ENCODE assay signal across 8 mouse cellular contexts in genomic region chr7:49471278-49471677, GRCm38 (mm10).
DNase-seq lines count a peak whose midpoint lies in the region; ATAC-seq and TF ChIP-seq lines count a peak whose summit lies in the region.

No protein-coding gene starts in this region.

- H3K4me3 ChIP-seq in kidney, adult 2 months (ENCODE audit: insufficient read depth, low read depth, low read length): no peak overlapping the region
- no peak overlapping the region for H3K4me3 ChIP-seq in kidney, embryonic 15.5 days (replicated peaks)
- H3K4me3 ChIP-seq in E14TG2a.4 (replicated peaks; ENCODE audit: low read length): no peak overlapping the region
- H3K4me3 ChIP-seq in limb, embryonic 11.5 days (ENCODE audit: low read depth, low read length): no peak overlapping the region

- 37% methylated on average over 3 of the region's 3 CpGs for WGBS in kidney, adult 2 months
- 53% methylated on average over 3 of the region's 3 CpGs for WGBS in kidney, embryonic 15.5 days
- 62% methylated on average over 3 of the region's 3 CpGs for WGBS in limb, embryonic 11.5 days

- DNase-seq in kidney, adult 2 months: peak; percentile 71
- DNase-seq in brain, embryonic 14.5 days (ENCODE audit: low read depth): no peak
- DNase-seq in gastrocnemius, postnatal 10 days: peak; percentile 70
- DNase-seq in limb, embryonic 11.5 days (ENCODE audit: low spot score): peak; percentile 77
- DNase-seq in retina, embryonic 14.5 days (ENCODE audit: low spot score): peak; percentile 79
- DNase-seq in frontal cortex, postnatal 10 days (ENCODE audit: low spot score in 2 of 2): no peak

- TF ChIP-seq CTCF in kidney, adult 2 months (conservative IDR thresholded peaks at IDR 0.05; ENCODE audit: insufficient read depth, insufficient read length, low read depth, low read length): peak; percentile 77
- TF ChIP-seq CTCF in E14TG2a.4 (conservative IDR thresholded peaks at IDR 0.05; ENCODE audit: low read length): peak; percentile 58
- TF ChIP-seq CTCF in brain, embryonic 14.5 days (IDR thresholded peaks at IDR 0.05; ENCODE audit: borderline replicate concordance, extremely low read depth, insufficient read depth, insufficient read length): peak; percentile 69

- no peak for TF ChIP-seq POLR2A in kidney, adult 2 months (IDR thresholded peaks at IDR 0.05; ENCODE audit: low read depth, low read length)
- TF ChIP-seq POLR2A in brain, embryonic 14.5 days (IDR thresholded peaks at IDR 0.05; ENCODE audit: borderline replicate concordance, extremely low read depth, insufficient read depth, insufficient read length, poor library complexity, severe bottlenecking): no peak

- no peak for ATAC-seq in kidney, embryonic 15.5 days (replicated peaks; ENCODE audit: low FRiP score)
- no peak for ATAC-seq in limb, embryonic 11.5 days (ENCODE audit: insufficient number of reproducible peaks, low FRiP score, low TSS enrichment, low read depth)

- H3K9me3 ChIP-seq in kidney, embryonic 15.5 days (replicated peaks): no peaks in the 10 kb centered on the region
- H3K9me3 ChIP-seq in E14TG2a.4 (ENCODE audit: low read length): no peaks in the 10 kb centered on the region
- H3K9me3 ChIP-seq in limb, embryonic 11.5 days (ENCODE audit: control insufficient read depth, low read length): no peaks in the 10 kb centered on the region

- no peak overlapping the region for H3K4me2 ChIP-seq in kidney, embryonic 15.5 days
- no peak overlapping the region for H3K4me2 ChIP-seq in limb, embryonic 11.5 days (ENCODE audit: low read depth, severe bottlenecking)

- H3K27ac ChIP-seq in kidney, adult 2 months (ENCODE audit: insufficient read depth, low read depth, low read length): no peak overlapping the region
- no peak overlapping the region for H3K27ac ChIP-seq in kidney, embryonic 15.5 days
- no peak overlapping the region for H3K27ac ChIP-seq in limb, embryonic 11.5 days (replicated peaks; ENCODE audit: low read depth, low read length)

- H3K27me3 ChIP-seq in kidney, adult 2 months (replicated peaks; ENCODE audit: control insufficient read depth, insufficient read depth, low read length): no peaks in the 10 kb centered on the region
- H3K27me3 ChIP-seq in kidney, embryonic 15.5 days: no peaks in the 10 kb centered on the region
- no peaks in the 10 kb centered on the region for H3K27me3 ChIP-seq in E14TG2a.4 (ENCODE audit: insufficient read depth, low read length)
- H3K27me3 ChIP-seq in limb, embryonic 11.5 days (ENCODE audit: control insufficient read depth, insufficient read depth, low read length): no peaks in the 10 kb centered on the region

- no peaks in the 10 kb centered on the region for H3K36me3 ChIP-seq in kidney, adult 2 months (ENCODE audit: control insufficient read depth, insufficient read depth, low read length)
- no peaks in the 10 kb centered on the region for H3K36me3 ChIP-seq in kidney, embryonic 15.5 days
- H3K36me3 ChIP-seq in E14TG2a.4 (ENCODE audit: insufficient read depth, low read length): peaks cover 10% of the 10 kb centered on the region
- H3K36me3 ChIP-seq in limb, embryonic 11.5 days (ENCODE audit: control insufficient read depth, insufficient read depth, low read length): no peaks in the 10 kb centered on the region

- H3K4me1 ChIP-seq in kidney, adult 2 months (ENCODE audit: control insufficient read depth, insufficient read depth, low read length): no peaks in the 10 kb centered on the region
- H3K4me1 ChIP-seq in kidney, embryonic 15.5 days: peaks cover 16% of the 10 kb centered on the region; the same call in 1 of the 2 replicates
- no peaks in the 10 kb centered on the region for H3K4me1 ChIP-seq in E14TG2a.4 (replicated peaks; ENCODE audit: low read depth, low read length)
- no peaks in the 10 kb centered on the region for H3K4me1 ChIP-seq in limb, embryonic 11.5 days (ENCODE audit: control insufficient read depth, insufficient read depth, low read length)

- no peak overlapping the region for H3K9ac ChIP-seq in kidney, embryonic 15.5 days
- no peak overlapping the region for H3K9ac ChIP-seq in limb, embryonic 11.5 days (ENCODE audit: low read length)

Comparison
In these comparisons a context has a peak if more than half of its experiments do, and no peak if none do; other contexts are left out.
1. DNase-seq: peak in kidney, adult 2 months (single experiment), gastrocnemius, postnatal 10 days (single experiment), limb, embryonic 11.5 days (single experiment) and retina, embryonic 14.5 days (single experiment); none in brain, embryonic 14.5 days (single experiment) and frontal cortex, postnatal 10 days (0 of 2).
2. Peak in every context shown above with its lines, with median percentiles within 50 percentile points of each other: CTCF ChIP-seq.